Mouse (Mus musculus): ENCODE measurements around the gene Paf1. TPM values are rescaled to one million over a fixed set of nuclear protein-coding genes. Genes with fewer than 3 reads are reported as not detected.

Gene Paf1
- 5.1 and 6.7 TPM in 2 replicates for polyA plus RNA-seq (2012)

DNA sequence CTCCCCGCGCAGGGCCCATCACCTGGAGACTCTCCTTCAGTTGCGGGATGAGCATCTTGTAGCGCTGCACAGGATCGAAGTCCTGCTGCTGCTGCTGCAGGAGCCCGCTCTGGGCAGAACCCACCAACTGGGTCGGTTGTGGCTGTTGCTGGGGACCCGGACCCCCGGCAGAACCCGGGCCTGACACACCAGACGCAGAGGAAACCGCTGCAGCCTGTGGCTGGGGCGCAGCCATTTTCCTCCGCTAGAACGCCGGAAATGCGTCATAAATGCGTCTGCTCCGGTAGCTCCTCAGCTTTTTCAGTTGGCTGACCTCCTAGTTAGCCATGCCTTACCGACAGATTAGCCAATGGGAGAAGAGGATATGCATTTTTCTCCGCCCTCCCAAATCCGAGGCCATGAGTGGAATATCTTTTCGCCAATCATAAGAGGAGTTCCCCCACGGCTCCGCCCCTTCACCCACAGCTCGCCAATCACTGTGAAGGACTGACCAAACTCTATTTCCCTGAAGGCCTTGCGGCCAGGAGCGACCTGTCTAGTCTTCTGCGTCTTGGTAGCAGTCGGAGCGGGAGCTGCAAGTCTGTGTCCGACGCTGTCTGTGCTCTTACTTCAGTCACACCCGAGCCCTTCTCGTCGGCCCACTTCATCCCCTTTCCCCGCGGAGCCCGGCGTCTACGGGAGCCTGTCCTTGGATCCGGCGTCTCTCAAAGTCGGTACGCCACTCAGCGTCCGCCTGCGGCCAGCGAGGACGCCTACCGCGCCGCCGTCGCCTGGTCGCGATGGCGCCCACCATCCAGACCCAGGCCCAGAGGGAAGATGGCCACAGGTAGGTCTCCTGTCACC is at the start of gene Paf1, which contains the start of gene Med29:
Gene Paf1, plus strand, starts transcription at position 523 of the 843 bp plus-strand sequence.
Gene Med29, minus strand, starts transcription at position 280 of the 843 bp plus-strand sequence.
- TF ChIP-seq GATA1 (IDR thresholded peaks at IDR 0.05; ENCODE audit: low read length) (no peak), TAL1 (IDR thresholded peaks at IDR 0.05; ENCODE audit: low read length) (no peak)
- no peaks in the 10 kb centered on the region for H3K27me3 ChIP-seq (ENCODE audit: control insufficient read depth)
- no peaks in the 10 kb centered on the region for H3K9me3 ChIP-seq (ENCODE audit: control insufficient read depth, low read length)
- H3K4me3 ChIP-seq (replicated peaks), result peak within 1 kb of the TSS; percentile 84
- H3K4me1 ChIP-seq (ENCODE audit: control insufficient read depth), result peaks cover 31% of the 10 kb centered on the region
- H3K36me3 ChIP-seq (ENCODE audit: control insufficient read depth), result peaks cover 60% of the 10 kb centered on the region

DNA sequence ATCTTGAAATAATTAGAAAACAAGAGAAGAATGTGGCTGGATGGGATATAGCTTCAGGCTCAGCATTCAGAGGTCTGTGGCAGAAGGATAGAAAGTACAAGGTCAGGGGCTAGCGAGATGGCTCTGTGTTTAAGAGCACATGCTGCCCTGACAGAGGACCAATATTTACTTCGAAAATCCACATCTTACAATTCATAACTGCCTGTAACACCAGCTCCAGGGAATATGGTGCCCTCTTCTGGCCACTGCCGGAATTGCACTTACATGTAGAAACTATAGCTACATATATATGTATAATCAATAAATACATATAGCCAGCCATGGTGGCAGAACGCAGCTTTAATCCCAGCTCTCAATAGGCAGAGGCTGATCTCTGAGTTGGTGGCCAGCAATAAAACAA is 48.1 kb upstream of the Paf1 start:
- no peak overlapping the region for H3K4me3 ChIP-seq (replicated peaks)
- peaks cover 17% of the 10 kb centered on the region for H3K4me1 ChIP-seq (ENCODE audit: control insufficient read depth)
- TF ChIP-seq TAL1 (IDR thresholded peaks at IDR 0.05; ENCODE audit: low read length), result no peak
- TF ChIP-seq GATA1 (IDR thresholded peaks at IDR 0.05; ENCODE audit: low read length), result no peak
- no peaks in the 10 kb centered on the region for H3K9me3 ChIP-seq (ENCODE audit: control insufficient read depth, low read length)
- no peaks in the 10 kb centered on the region for H3K36me3 ChIP-seq (ENCODE audit: control insufficient read depth)
- no peaks in the 10 kb centered on the region for H3K27me3 ChIP-seq (ENCODE audit: control insufficient read depth)

- H3K9me3 ChIP-seq (ENCODE audit: control insufficient read depth, low read length), result no peaks in the 10 kb centered on the region
- no peak for TF ChIP-seq GATA1 (IDR thresholded peaks at IDR 0.05; ENCODE audit: low read length)
- TF ChIP-seq TAL1 (IDR thresholded peaks at IDR 0.05; ENCODE audit: low read length), result no peak
- H3K36me3 ChIP-seq (ENCODE audit: control insufficient read depth), result peaks cover 14% of the 10 kb centered on the region
- no peak overlapping the region for H3K4me3 ChIP-seq (replicated peaks)
- H3K4me1 ChIP-seq (ENCODE audit: control insufficient read depth), result peaks cover 37% of the 10 kb centered on the region
- H3K27me3 ChIP-seq (ENCODE audit: control insufficient read depth), result no peaks in the 10 kb centered on the region
These were observed 45.0 kb upstream of the Paf1 start for GRCm38 (mm10) chr7:28347746-28348145.

- no peak for TF ChIP-seq GATA1 (IDR thresholded peaks at IDR 0.05; ENCODE audit: low read length)
- TF ChIP-seq TAL1 (IDR thresholded peaks at IDR 0.05; ENCODE audit: low read length), result no peak
- H3K9me3 ChIP-seq (ENCODE audit: control insufficient read depth, low read length), result no peaks in the 10 kb centered on the region
- H3K36me3 ChIP-seq (ENCODE audit: control insufficient read depth), result peaks cover 22% of the 10 kb centered on the region
- no peaks in the 10 kb centered on the region for H3K27me3 ChIP-seq (ENCODE audit: control insufficient read depth)
- H3K4me1 ChIP-seq (ENCODE audit: control insufficient read depth), result peaks cover 44% of the 10 kb centered on the region
- no peak overlapping the region for H3K4me3 ChIP-seq (replicated peaks)
These were observed 44.1 kb upstream of the Paf1 start for GRCm38 (mm10) chr7:28348601-28349000.

GRCm38 (mm10) chr7:28350155-28350883 is 42.4 kb upstream of the Paf1 start, which contains the start of gene Rps16:
Gene Rps16 (plus strand): TSS chr7:28350652.
- TF ChIP-seq GATA1 (IDR thresholded peaks at IDR 0.05; ENCODE audit: low read length) (no peak), TAL1 (IDR thresholded peaks at IDR 0.05; ENCODE audit: low read length) (no peak)
- H3K4me3 ChIP-seq (replicated peaks), result peak within 1 kb of the TSS; percentile 97
- H3K36me3 ChIP-seq (ENCODE audit: control insufficient read depth), result peaks cover 38% of the 10 kb centered on the region
- no peaks in the 10 kb centered on the region for H3K9me3 ChIP-seq (ENCODE audit: control insufficient read depth, low read length)
- H3K4me1 ChIP-seq (ENCODE audit: control insufficient read depth), result peaks cover 45% of the 10 kb centered on the region
- no peaks in the 10 kb centered on the region for H3K27me3 ChIP-seq (ENCODE audit: control insufficient read depth)

- peak overlapping the region; percentile 97 for H3K4me3 ChIP-seq (replicated peaks)
- H3K4me1 ChIP-seq (ENCODE audit: control insufficient read depth), result peaks cover 45% of the 10 kb centered on the region
- H3K27me3 ChIP-seq (ENCODE audit: control insufficient read depth), result no peaks in the 10 kb centered on the region
- peaks cover 39% of the 10 kb centered on the region for H3K36me3 ChIP-seq (ENCODE audit: control insufficient read depth)
- H3K9me3 ChIP-seq (ENCODE audit: control insufficient read depth, low read length), result no peaks in the 10 kb centered on the region
- TF ChIP-seq GATA1 (IDR thresholded peaks at IDR 0.05; ENCODE audit: low read length), result no peak
- TF ChIP-seq TAL1 (IDR thresholded peaks at IDR 0.05; ENCODE audit: low read length), result no peak
These were observed 41.0 kb upstream of the Paf1 start for GRCm38 (mm10) chr7:28351676-28352191.

DNA sequence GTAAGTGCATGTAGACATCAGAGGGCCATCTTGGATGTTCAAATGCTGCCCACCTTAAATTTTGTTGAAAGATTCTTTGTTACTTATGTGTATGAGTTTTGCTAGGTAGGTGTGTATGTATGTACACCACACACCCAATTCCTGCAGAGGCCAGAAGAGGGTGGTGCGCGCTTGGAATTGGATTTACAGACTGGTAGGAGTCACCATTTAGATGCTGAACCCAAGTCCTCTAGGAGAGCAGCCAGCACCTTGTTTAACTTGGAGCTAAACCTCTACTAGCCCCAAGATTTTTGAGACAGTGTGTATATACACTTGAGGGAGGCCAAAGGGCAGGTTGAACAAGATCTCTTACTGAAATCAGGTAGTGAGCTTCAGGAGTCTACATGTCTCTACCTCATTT is 39.5 kb upstream of the Paf1 start:
- TF ChIP-seq TAL1 (IDR thresholded peaks at IDR 0.05; ENCODE audit: low read length) (no peak), GATA1 (IDR thresholded peaks at IDR 0.05; ENCODE audit: low read length) (no peak)
- Histone ChIP-seq H3K9me3 (ENCODE audit: control insufficient read depth, low read length) (no peaks in the 10 kb centered on the region), H3K4me1 (ENCODE audit: control insufficient read depth) (peaks cover 45% of the 10 kb centered on the region), H3K27me3 (ENCODE audit: control insufficient read depth) (no peaks in the 10 kb centered on the region), H3K36me3 (ENCODE audit: control insufficient read depth) (peaks cover 39% of the 10 kb centered on the region), H3K4me3 (replicated peaks) (no peak overlapping the region)

DNA sequence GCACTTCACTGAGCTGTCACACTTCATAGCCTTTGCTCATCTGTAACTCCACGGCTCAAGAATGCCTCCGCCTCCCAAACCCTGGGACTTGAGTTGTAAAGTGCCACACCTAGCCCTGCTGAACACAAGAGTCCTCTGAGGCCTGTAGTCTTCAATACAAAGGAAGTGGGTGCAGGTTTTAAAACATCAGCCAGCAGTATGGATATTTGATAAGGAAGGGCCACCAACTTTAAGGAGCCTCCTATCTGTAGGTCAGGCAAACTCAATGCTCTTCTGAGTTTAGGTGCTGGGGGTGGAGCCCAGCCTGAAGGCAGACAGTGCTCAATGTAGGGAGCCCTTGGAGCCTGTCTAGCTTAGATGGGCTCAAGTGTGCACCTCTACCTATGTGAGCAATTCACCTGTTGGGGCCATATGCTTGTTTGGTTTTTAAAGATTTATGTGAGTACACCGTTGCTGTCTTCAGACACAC is 38.6 kb upstream of the Paf1 start:
- peaks cover 39% of the 10 kb centered on the region for H3K36me3 ChIP-seq (ENCODE audit: control insufficient read depth)
- H3K4me3 ChIP-seq (replicated peaks), result no peak overlapping the region
- no peaks in the 10 kb centered on the region for H3K9me3 ChIP-seq (ENCODE audit: control insufficient read depth, low read length)
- TF ChIP-seq GATA1 (IDR thresholded peaks at IDR 0.05; ENCODE audit: low read length) (no peak), TAL1 (IDR thresholded peaks at IDR 0.05; ENCODE audit: low read length) (no peak)
- peaks cover 39% of the 10 kb centered on the region for H3K4me1 ChIP-seq (ENCODE audit: control insufficient read depth)
- H3K27me3 ChIP-seq (ENCODE audit: control insufficient read depth), result no peaks in the 10 kb centered on the region

DNA sequence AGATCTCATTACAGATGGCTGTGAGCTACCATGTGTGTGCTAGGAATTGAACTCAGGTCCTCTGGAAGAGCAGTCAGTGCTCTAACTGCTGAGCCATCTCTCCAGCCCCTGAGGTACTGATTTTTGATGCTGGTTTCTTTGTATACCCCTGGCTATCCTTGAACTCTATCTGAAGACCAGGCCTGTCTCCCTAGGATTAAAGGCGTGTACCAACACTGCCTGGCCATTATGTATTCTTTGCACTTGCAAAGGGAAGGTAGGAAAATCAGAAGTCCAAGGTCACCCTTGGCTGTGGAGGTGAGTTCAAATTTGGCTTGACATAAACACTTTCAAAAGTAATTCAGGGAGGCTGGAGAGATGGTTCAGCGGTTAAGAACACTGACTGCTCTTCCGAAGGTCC is 38.2 kb upstream of the Paf1 start:
- TF ChIP-seq GATA1 (IDR thresholded peaks at IDR 0.05; ENCODE audit: low read length) (no peak), TAL1 (IDR thresholded peaks at IDR 0.05; ENCODE audit: low read length) (no peak)
- no peaks in the 10 kb centered on the region for H3K9me3 ChIP-seq (ENCODE audit: control insufficient read depth, low read length)
- H3K27me3 ChIP-seq (ENCODE audit: control insufficient read depth), result no peaks in the 10 kb centered on the region
- peaks cover 35% of the 10 kb centered on the region for H3K4me1 ChIP-seq (ENCODE audit: control insufficient read depth)
- H3K4me3 ChIP-seq (replicated peaks), result no peak overlapping the region
- H3K36me3 ChIP-seq (ENCODE audit: control insufficient read depth), result peaks cover 39% of the 10 kb centered on the region

All from erythroblast, embryonic 14.5 days (primary cell).